Mouse (Mus musculus): ENCODE results near the gene Olfr524. TPM values are rescaled to one million over a fixed set of nuclear protein-coding genes. Genes with fewer than 3 reads are reported as not detected.

Olfr524 gene
- total RNA-seq, 2 experiments from 2014 or later: not detected

GRCm38 (mm10) chr7:140186646-140187620 is 18.8 kb downstream of the Olfr524 start:
- DNase-seq: no peak

DNA sequence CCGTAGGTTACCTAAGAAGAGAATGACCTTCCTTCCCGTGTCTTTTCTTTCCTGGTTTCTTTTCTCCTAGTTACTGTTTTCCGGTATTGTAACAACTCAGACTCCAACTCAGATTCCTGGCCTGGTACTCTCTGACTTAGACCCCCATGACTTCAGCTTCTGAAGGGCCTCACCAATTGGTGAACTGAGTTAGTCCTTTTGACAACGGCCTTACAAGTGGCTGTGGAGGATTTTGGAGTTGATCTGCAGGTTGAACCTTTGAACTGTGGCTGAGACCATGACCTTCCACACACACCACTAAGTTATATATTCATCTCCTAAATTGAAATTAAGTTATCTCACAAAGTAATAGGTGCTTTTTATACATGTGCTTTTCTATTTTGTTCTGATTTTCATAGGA is 21.6 kb downstream of the Olfr524 start:
- no peak for DNase-seq

DNA sequence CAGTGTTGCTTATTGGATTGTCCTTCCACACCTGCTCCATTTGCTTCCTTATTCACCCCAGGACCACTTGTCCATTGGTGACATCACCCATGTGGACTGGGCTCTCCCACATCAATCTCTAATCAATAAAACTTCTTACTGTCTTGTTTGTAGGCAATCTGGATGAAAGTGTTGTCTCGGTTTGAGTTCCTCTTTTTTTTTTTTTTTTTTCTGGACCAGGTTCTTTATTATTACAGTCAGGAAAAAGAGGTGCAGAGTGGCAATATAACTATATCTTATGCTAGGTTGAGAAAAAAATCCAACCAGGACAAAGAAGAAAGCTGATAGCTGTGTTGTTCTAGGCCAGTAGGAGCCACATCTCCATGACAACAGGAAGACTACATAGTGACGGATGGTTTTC is 25.1 kb downstream of the Olfr524 start:
- no peak for DNase-seq

DNA sequence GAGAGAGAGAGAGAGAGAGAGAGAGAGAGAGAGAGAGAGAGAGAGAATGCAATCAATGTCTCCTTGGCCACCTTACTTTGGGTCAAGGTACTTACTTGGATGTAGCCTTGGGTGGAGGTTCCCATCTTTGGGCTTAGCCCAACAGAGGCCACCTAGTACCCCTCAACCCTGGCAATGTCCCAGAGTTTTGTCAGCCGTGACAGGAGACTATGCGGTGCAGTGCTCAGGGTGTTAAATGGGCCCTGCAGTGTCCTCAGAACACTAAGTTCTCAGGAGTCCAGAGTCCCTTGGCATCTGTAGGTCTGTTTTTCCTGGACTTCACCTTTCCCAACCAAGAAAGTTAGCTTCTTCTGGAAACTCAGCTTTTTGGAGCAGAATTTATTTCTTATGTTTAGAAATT is 26.6 kb downstream of the Olfr524 start:
- DNase-seq: no peak

DNA sequence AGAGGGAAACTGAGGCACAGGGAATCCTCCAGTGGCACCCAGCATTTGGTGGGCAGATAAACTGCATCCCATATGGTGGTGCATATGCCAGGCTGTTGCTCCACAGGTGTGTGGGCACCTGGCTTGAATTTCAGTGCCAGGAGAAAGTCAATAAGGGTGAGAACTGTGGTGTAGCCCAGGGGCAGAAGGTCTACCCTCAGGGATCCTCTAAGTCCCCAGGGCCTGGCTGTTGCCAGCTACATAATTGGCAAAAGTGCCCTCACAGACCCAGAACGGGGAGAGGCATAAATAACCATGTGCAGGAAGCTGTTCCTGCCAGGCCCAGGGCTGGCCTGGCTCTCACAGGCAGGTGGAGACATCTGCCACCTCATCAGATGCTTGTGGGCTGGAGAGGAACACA is 32.8 kb downstream of the Olfr524 start, which contains the start of gene Olfr523:
TSS of gene Olfr523 (plus strand) at position 282 of the 400 bp plus-strand sequence.
- no peak for DNase-seq

DNA sequence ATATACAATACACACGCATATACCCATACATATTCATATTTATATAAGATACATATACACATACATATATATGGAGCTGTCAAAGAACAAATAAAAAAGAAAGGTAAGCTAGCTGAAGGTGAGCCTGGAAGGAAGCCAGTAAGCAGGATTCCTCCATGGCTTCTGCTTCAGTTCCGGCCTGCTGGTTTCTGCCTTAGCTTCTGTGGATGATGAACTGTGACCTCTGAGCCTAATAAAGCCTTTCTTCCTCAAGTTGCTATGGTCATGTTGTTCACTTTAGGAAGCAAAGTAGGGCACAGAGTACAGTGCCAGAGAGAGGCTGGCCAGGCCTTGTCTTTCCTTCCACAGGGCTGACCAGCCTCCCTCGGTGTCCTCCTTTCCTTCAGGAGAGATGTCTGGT is 34.9 kb downstream of the Olfr524 start:
- DNase-seq: no peak

- DNase-seq: no peak
These were observed 36.4 kb downstream of the Olfr524 start for GRCm38 (mm10) chr7:140169386-140169785.

DNA sequence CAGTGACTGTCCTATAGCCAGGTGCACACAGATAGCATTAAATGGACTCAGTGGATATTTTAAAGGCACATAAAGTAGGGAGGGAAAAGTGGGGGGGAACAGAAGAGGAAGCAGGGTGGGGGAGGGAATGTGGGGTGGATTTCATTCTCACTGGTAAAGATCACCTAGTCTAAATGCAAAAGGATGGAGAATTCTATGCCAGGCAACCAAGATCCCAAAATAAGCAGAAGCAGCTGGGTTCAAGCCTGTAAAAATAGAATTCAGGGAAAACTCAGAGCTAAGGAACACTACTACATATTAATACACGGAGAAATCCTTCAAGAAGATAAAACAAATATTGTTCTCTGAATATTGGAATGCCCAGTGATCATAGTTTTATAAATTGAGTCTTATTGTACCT is 37.8 kb downstream of the Olfr524 start:
- DNase-seq: no peak

GRCm38 (mm10) chr7:140164664-140165063 is 41.1 kb downstream of the Olfr524 start, which contains the start of gene Olfr522:
Gene Olfr522, minus strand, starts transcription at chr7:140164764.
- DNase-seq: no peak

- DNase-seq: no peak
These were observed 45.4 kb downstream of the Olfr524 start for GRCm38 (mm10) chr7:140160363-140160762.

- no peak for DNase-seq
These were observed 51.4 kb downstream of the Olfr524 start, which contains the start of gene Sprn for GRCm38 (mm10) chr7:140154218-140154927. Gene Sprn, minus strand, starts transcription at chr7:140154877.

- no peak for DNase-seq
These were observed 51.9 kb downstream of the Olfr524 start for GRCm38 (mm10) chr7:140153829-140154217.

DNA sequence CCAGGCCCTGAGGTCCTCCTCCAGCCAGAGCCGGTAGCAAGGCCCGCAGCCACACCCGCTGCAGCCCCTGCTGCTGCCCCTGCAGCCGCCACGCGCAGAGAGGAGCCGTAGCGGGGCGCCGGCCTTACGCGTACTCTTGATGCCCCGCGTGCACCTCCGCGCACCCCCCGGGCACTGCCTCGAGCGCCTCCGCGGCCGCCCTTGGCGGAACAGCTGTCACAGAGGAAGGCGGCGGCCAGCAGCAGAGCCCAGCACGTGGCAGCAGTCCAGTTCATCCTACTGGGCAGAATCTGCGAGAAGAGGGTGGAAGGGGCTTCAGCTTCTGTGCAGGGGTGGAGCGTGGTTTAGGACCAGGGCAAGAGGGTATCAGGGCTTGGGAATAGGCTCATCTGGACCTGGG is 52.4 kb downstream of the Olfr524 start:
- no peak for DNase-seq

Other genes starting within 250 kb of the Olfr524 start
- gene 6430531B16Rik, start 227.2 kb downstream of the Olfr524 start, total RNA-seq (2021): not detected
- under 1 TPM; 0.29 to 0.36 TPM for gene Adam8, start 213.4 kb downstream of the Olfr524 start, total RNA-seq (2021)
- 1 to 10 TPM; 7.1 to 8.5 TPM for gene Zfp511, start 169.6 kb downstream of the Olfr524 start, total RNA-seq (2021)
- 10 to 100 TPM; 16.4 TPM for gene Tubgcp2, start 169.3 kb downstream of the Olfr524 start, total RNA-seq (2021)
- gene Msx3, start 156.9 kb downstream of the Olfr524 start, total RNA-seq (2021): not detected
- not detected for gene Caly, start 123.4 kb downstream of the Olfr524 start, total RNA-seq (2021)
- gene Prap1, start 112.6 kb downstream of the Olfr524 start, total RNA-seq (2021): not detected
- 10 to 100 TPM; 41.6 to 47.5 TPM for gene Fuom, start 103.5 kb downstream of the Olfr524 start, total RNA-seq (2021)
- 1 to 10 TPM; 4.2 to 4.8 TPM for gene Paox, start 90.2 kb downstream of the Olfr524 start, total RNA-seq (2021)
- 100 to 1,000 TPM; 120 to 132 TPM for gene Echs1, start 89.5 kb downstream of the Olfr524 start, total RNA-seq (2021)
- gene Mtg1, start 68.4 kb downstream of the Olfr524 start, total RNA-seq (2021): 10 to 100 TPM; 21.7 to 24.6 TPM
- under 1 TPM; 0.20 to 0.21 TPM for gene Sprn, start 51.1 kb downstream of the Olfr524 start, total RNA-seq (2021)
- gene Olfr522, start 41.2 kb downstream of the Olfr524 start, total RNA-seq (2021): not detected
- not detected for gene Olfr523, start 32.7 kb downstream of the Olfr524 start, total RNA-seq (2021)
- gene Cd163l1, start 12.3 kb upstream of the Olfr524 start, total RNA-seq (2021): not detected
- not detected for gene 5830411N06Rik, start 41.3 kb upstream of the Olfr524 start, total RNA-seq (2021)
- gene Olfr525, start 114.9 kb upstream of the Olfr524 start, total RNA-seq (2021): not detected
- gene Olfr527, start 128.1 kb upstream of the Olfr524 start, total RNA-seq (2021): not detected
- gene Olfr60, start 155.7 kb upstream of the Olfr524 start, total RNA-seq (2021): not detected
- not detected for gene Olfr530, start 170.4 kb upstream of the Olfr524 start, total RNA-seq (2021)
- not detected for gene Olfr531, start 197.0 kb upstream of the Olfr524 start, total RNA-seq (2021)
- gene Olfr532, start 215.7 kb upstream of the Olfr524 start, total RNA-seq (2021): not detected